11 mouse cellular contexts compared by ENCODE assay signal in genomic region chr1:66115330-66115729, GRCm38 (mm10). TPM values are rescaled to one million over a fixed set of nuclear protein-coding genes. Genes with fewer than 3 reads are reported as not detected.
DNase-seq lines count a peak whose midpoint lies in the region; ATAC-seq and TF ChIP-seq lines count a peak whose summit lies in the region.
"Had no signal": no experiment of that assay in that cellular context is flagged by ENCODE, and none has a peak within 500 bp of the region (broad histone marks: within the 10 kb centered on the region; RNA-seq: fewer than 3 reads in every experiment).

No protein-coding gene starts in this region.

- no peaks in the 10 kb centered on the region for H3K9me3 ChIP-seq in kidney, embryonic 16.5 days (ENCODE audit: low read length)
- H3K9me3 ChIP-seq: embryonic facial prominence, embryonic 12.5 days; G1E had no signal

- no peak for ATAC-seq in kidney, embryonic 16.5 days (ENCODE audit: low FRiP score, low TSS enrichment)
- no peak for ATAC-seq in activated CD4-positive, CD25-positive, alpha-beta regulatory T cell, adult 4 months

- H3K4me2 ChIP-seq in kidney, embryonic 16.5 days (replicated peaks; ENCODE audit: low read depth, low read length) = no peak overlapping the region
- H3K4me2 ChIP-seq: embryonic facial prominence, embryonic 12.5 days had no signal

- intact Hi-C loops in left cerebral cortex, postnatal 14 days (cut with DNase I) = no loop called here

- no peak for TF ChIP-seq CTCF in kidney, adult 2 months (conservative IDR thresholded peaks at IDR 0.05; ENCODE audit: insufficient read depth, insufficient read length, low read depth, low read length)

- peak; percentile 17 for DNase-seq in kidney, adult 2 months
- peak; percentile 74 for DNase-seq in NIH3T3 (ENCODE audit: low read depth)
- peak; percentile 28 for DNase-seq in cerebellum, adult 9-11 months
- DNase-seq in left cerebral cortex, postnatal 14 days (ENCODE audit: low spot score in 2 of 2) = peak; percentile 25 to 49
- DNase-seq in urinary bladder, postnatal 25 days (ENCODE audit: low spot score) = no peak
- DNase-seq in thymus, adult 18-20 months = no peak
- DNase-seq: lung, adult 2 months had no signal

- H3K36me3 ChIP-seq in kidney, adult 2 months (ENCODE audit: control insufficient read depth, insufficient read depth, low read length) = no peaks in the 10 kb centered on the region
- H3K36me3 ChIP-seq in kidney, embryonic 16.5 days (ENCODE audit: insufficient read depth, low read length) = no peaks in the 10 kb centered on the region
- H3K36me3 ChIP-seq: embryonic facial prominence, embryonic 12.5 days; G1E had no signal

- no peak for TF ChIP-seq POLR2A in kidney, adult 2 months (IDR thresholded peaks at IDR 0.05; ENCODE audit: low read depth, low read length)

- H3K4me1 ChIP-seq in kidney, adult 2 months (ENCODE audit: control insufficient read depth, insufficient read depth, low read length) = no peaks in the 10 kb centered on the region
- no peaks in the 10 kb centered on the region for H3K4me1 ChIP-seq in kidney, embryonic 16.5 days (ENCODE audit: insufficient read depth, low read length)
- H3K4me1 ChIP-seq: embryonic facial prominence, embryonic 12.5 days had no signal

- 29% methylated on average over 3 of the region's 3 CpGs for WGBS in kidney, adult 2 months
- WGBS in kidney, embryonic 16.5 days = 31% methylated on average over 3 of the region's 3 CpGs

- H3K9ac ChIP-seq in kidney, embryonic 16.5 days (replicated peaks; ENCODE audit: low read length) = no peak overlapping the region
- H3K9ac ChIP-seq: embryonic facial prominence, embryonic 12.5 days had no signal

- no peaks in the 10 kb centered on the region for H3K27me3 ChIP-seq in kidney, adult 2 months (replicated peaks; ENCODE audit: control insufficient read depth, insufficient read depth, low read length)
- H3K27me3 ChIP-seq in kidney, embryonic 16.5 days (ENCODE audit: insufficient read depth, low read length) = no peaks in the 10 kb centered on the region
- H3K27me3 ChIP-seq: embryonic facial prominence, embryonic 12.5 days had no signal

- H3K27ac ChIP-seq in kidney, adult 2 months (ENCODE audit: insufficient read depth, low read depth, low read length) = no peak overlapping the region
- H3K27ac ChIP-seq in kidney, embryonic 16.5 days (ENCODE audit: low read length) = no peak overlapping the region
- H3K27ac ChIP-seq: embryonic facial prominence, embryonic 12.5 days had no signal

- H3K4me3 ChIP-seq in kidney, adult 2 months (ENCODE audit: insufficient read depth, low read depth, low read length) = no peak overlapping the region
- H3K4me3 ChIP-seq in kidney, embryonic 16.5 days (ENCODE audit: low read length) = no peak overlapping the region
- H3K4me3 ChIP-seq: embryonic facial prominence, embryonic 12.5 days had no signal

RNA-seq across cellular contexts. Expression of gene Map2, which starts 59.7 kb away (rescaled TPM):
- 5.1 and 6.7 TPM in 2 replicates for polyA plus RNA-seq in kidney, adult 2 months (2012; rRNA removed)
- 6.9 and 8.2 TPM in 2 replicates for polyA plus RNA-seq in kidney, embryonic 16.5 days (2015; fragmentation: Nextera tagmentation; extraction: Ambion mirVana)
- total RNA-seq in left cerebral cortex, postnatal 14 days (2021) = 100 to 1,000 TPM; 919 to 976 TPM
- 1 to 10 TPM; 4.0 to 4.1 TPM for polyA plus RNA-seq in activated CD4-positive, CD25-positive, alpha-beta regulatory T cell, adult 4 months (2017; shearing (Covaris generic))
- polyA plus RNA-seq: G1E had no signal

Comparison
In these comparisons a context has a peak if more than half of its experiments do, and no peak if none do; other contexts are left out.
1. DNase-seq: peak in kidney, adult 2 months (single experiment), NIH3T3 (single experiment), cerebellum, adult 9-11 months (single experiment) and left cerebral cortex, postnatal 14 days (2 of 2); none in urinary bladder, postnatal 25 days (single experiment) and thymus, adult 18-20 months (0 of 2).